8 mouse cellular contexts compared by ENCODE assay signal in genomic region chr10:75744017-75744416, GRCm38 (mm10). TPM values are rescaled to one million over a fixed set of nuclear protein-coding genes. Genes with fewer than 3 reads are reported as not detected.
DNase-seq lines count a peak whose midpoint lies in the region; ATAC-seq and TF ChIP-seq lines count a peak whose summit lies in the region.

No protein-coding gene starts in this region.

- H3K27ac ChIP-seq in cerebellum, adult 2 months (ENCODE audit: insufficient read depth, low read length), result peak overlapping the region; percentile 77
- H3K27ac ChIP-seq in forebrain, postnatal 0 days (ENCODE audit: low read depth, low read length), result peak overlapping the region; percentile 69
- H3K27ac ChIP-seq in hindbrain, embryonic 12.5 days, result peak overlapping the region; percentile 30; the same call in 1 of the 2 replicates
- H3K27ac ChIP-seq in lung, postnatal 0 days (ENCODE audit: low read length), result no peak overlapping the region

- peaks cover 25% of the 10 kb centered on the region for H3K4me1 ChIP-seq in cerebellum, adult 2 months (ENCODE audit: control insufficient read depth, insufficient read depth, low read length)
- no peaks in the 10 kb centered on the region for H3K4me1 ChIP-seq in forebrain, postnatal 0 days (ENCODE audit: insufficient read depth)
- H3K4me1 ChIP-seq in hindbrain, embryonic 12.5 days, result no peaks in the 10 kb centered on the region
- no peaks in the 10 kb centered on the region for H3K4me1 ChIP-seq in lung, postnatal 0 days (ENCODE audit: insufficient read depth, low read depth, low read length)

- no peak for TF ChIP-seq POLR2A in cerebellum, adult 2 months (IDR thresholded peaks at IDR 0.05; ENCODE audit: borderline replicate concordance, insufficient read depth, low read length)

- no peaks in the 10 kb centered on the region for H3K9me3 ChIP-seq in forebrain, postnatal 0 days (ENCODE audit: low read length)
- no peaks in the 10 kb centered on the region for H3K9me3 ChIP-seq in hindbrain, embryonic 12.5 days (replicated peaks)
- no peaks in the 10 kb centered on the region for H3K9me3 ChIP-seq in lung, postnatal 0 days (ENCODE audit: low read length)

- H3K36me3 ChIP-seq in forebrain, postnatal 0 days (ENCODE audit: insufficient read depth), result peaks cover 77% of the 10 kb centered on the region
- H3K36me3 ChIP-seq in hindbrain, embryonic 12.5 days, result peaks cover 85% of the 10 kb centered on the region
- peaks cover 41% of the 10 kb centered on the region for H3K36me3 ChIP-seq in lung, postnatal 0 days (ENCODE audit: insufficient read depth, low read length)

- H3K4me2 ChIP-seq in forebrain, postnatal 0 days (ENCODE audit: low read depth), result no peak overlapping the region
- H3K4me2 ChIP-seq in hindbrain, embryonic 12.5 days (replicated peaks), result no peak overlapping the region
- no peak overlapping the region for H3K4me2 ChIP-seq in lung, postnatal 0 days (replicated peaks; ENCODE audit: low read depth, low read length)

- peak; percentile 94 for TF ChIP-seq CTCF in cerebellum, adult 2 months (IDR thresholded peaks at IDR 0.05; ENCODE audit: borderline replicate concordance, insufficient read depth, low read depth, low read length)
- TF ChIP-seq CTCF in forebrain, postnatal 0 days (IDR thresholded peaks at IDR 0.05; ENCODE audit: low read depth), result peak; percentile 97
- TF ChIP-seq CTCF in lung, postnatal 0 days (IDR thresholded peaks at IDR 0.05), result peak; percentile 96

- no peak for TF ChIP-seq EP300 in lung, postnatal 0 days (IDR thresholded peaks at IDR 0.05)

- H3K9ac ChIP-seq in forebrain, postnatal 0 days, result no peak overlapping the region
- no peak overlapping the region for H3K9ac ChIP-seq in hindbrain, embryonic 12.5 days
- H3K9ac ChIP-seq in lung, postnatal 0 days (replicated peaks; ENCODE audit: low read depth), result no peak overlapping the region

- no peaks in the 10 kb centered on the region for H3K27me3 ChIP-seq in cerebellum, adult 2 months (ENCODE audit: control insufficient read depth, insufficient read depth, low read length)
- no peaks in the 10 kb centered on the region for H3K27me3 ChIP-seq in forebrain, postnatal 0 days (ENCODE audit: insufficient read depth, low read length)
- no peaks in the 10 kb centered on the region for H3K27me3 ChIP-seq in hindbrain, embryonic 12.5 days
- H3K27me3 ChIP-seq in lung, postnatal 0 days (replicated peaks; ENCODE audit: insufficient read depth, low read length), result no peaks in the 10 kb centered on the region

- ATAC-seq in forebrain, postnatal 0 days, result peak; percentile 97
- peak; percentile 83 for ATAC-seq in hindbrain, embryonic 12.5 days (ENCODE audit: low FRiP score)
- ATAC-seq in lung, postnatal 0 days, result peak; percentile 86

- DNase-seq in Muller cell, postnatal 12 days (ENCODE audit: inconsistent ontology term), result peak; percentile 43
- peak; percentile 81 to 85 for DNase-seq in cerebellum, adult 2 months
- DNase-seq in forebrain, postnatal 0 days, result peak; percentile 93
- DNase-seq in layer of hippocampus, adult 9-11 months, result peak; percentile 82
- DNase-seq in lung, postnatal 0 days (ENCODE audit: low spot score), result peak; percentile 88
- DNase-seq in ovary, postnatal 36 days (ENCODE audit: low spot score), result peak; percentile 73
- peak; percentile 57 to 85 for DNase-seq in thymus, postnatal 10 days (ENCODE audit: low spot score in 2 of 2)

- H3K4me3 ChIP-seq in cerebellum, adult 2 months (replicated peaks; ENCODE audit: insufficient read depth, low read depth, low read length), result no peak overlapping the region
- H3K4me3 ChIP-seq in forebrain, postnatal 0 days (ENCODE audit: low read depth, low read length), result no peak overlapping the region
- H3K4me3 ChIP-seq in hindbrain, embryonic 12.5 days, result no peak overlapping the region
- no peak overlapping the region for H3K4me3 ChIP-seq in lung, postnatal 0 days (ENCODE audit: low read depth, low read length)

- WGBS in cerebellum, adult 2 months, result 41% methylated on average over 3 of the region's 3 CpGs
- 40% methylated on average over 3 of the region's 3 CpGs for WGBS in forebrain, postnatal 0 days
- WGBS in hindbrain, embryonic 12.5 days, result 49% methylated on average over 3 of the region's 3 CpGs
- 46% methylated on average over 3 of the region's 3 CpGs for WGBS in lung, postnatal 0 days

RNA-seq across cellular contexts. Expression of gene Cabin1, which starts 20.1 kb away (rescaled TPM):
- 48.6 and 62.2 TPM in 2 replicates for polyA plus RNA-seq in cerebellum, adult 2 months (2012; rRNA removed)
- 67.0 and 85.5 TPM in 2 replicates for total RNA-seq in forebrain, postnatal 0 days (2014; rRNA removed)
- polyA plus RNA-seq in forebrain, postnatal 0 days (2015; fragmentation: Nextera tagmentation; extraction: Ambion mirVana), result 19.8 and 28.0 TPM in 2 replicates
- polyA plus RNA-seq in hindbrain, embryonic 12.5 days (2016; fragmentation: Nextera tagmentation; extraction: Ambion mirVana), result 44.1 and 48.7 TPM in 2 replicates
- polyA plus RNA-seq in lung, postnatal 0 days (2015; fragmentation: Nextera tagmentation; extraction: Ambion mirVana), result 33.1 and 34.5 TPM in 2 replicates

RNA-seq across cellular contexts. Expression of gene Ddt, which starts 29.2 kb away (rescaled TPM):
- polyA plus RNA-seq in cerebellum, adult 2 months (2012; rRNA removed), result 146 and 151 TPM in 2 replicates
- 33.3 and 39.7 TPM in 2 replicates for total RNA-seq in forebrain, postnatal 0 days (2014; rRNA removed)
- 78.2 and 79.4 TPM in 2 replicates for polyA plus RNA-seq in forebrain, postnatal 0 days (2015; fragmentation: Nextera tagmentation; extraction: Ambion mirVana)
- 86.4 and 90.4 TPM in 2 replicates for polyA plus RNA-seq in hindbrain, embryonic 12.5 days (2016; fragmentation: Nextera tagmentation; extraction: Ambion mirVana)
- 70.6 and 81.5 TPM in 2 replicates for polyA plus RNA-seq in lung, postnatal 0 days (2015; fragmentation: Nextera tagmentation; extraction: Ambion mirVana)

RNA-seq across cellular contexts. Expression of gene Gm20441, which starts 36.7 kb away (rescaled TPM):
- polyA plus RNA-seq in cerebellum, adult 2 months (2012; rRNA removed), result not detected in 2 replicates
- total RNA-seq in forebrain, postnatal 0 days (2014; rRNA removed), result not detected in 2 replicates
- polyA plus RNA-seq in forebrain, postnatal 0 days (2015; fragmentation: Nextera tagmentation; extraction: Ambion mirVana), result not detected in 2 replicates
- not detected in 2 replicates for polyA plus RNA-seq in hindbrain, embryonic 12.5 days (2016; fragmentation: Nextera tagmentation; extraction: Ambion mirVana)
- polyA plus RNA-seq in lung, postnatal 0 days (2015; fragmentation: Nextera tagmentation; extraction: Ambion mirVana), result not detected in 2 replicates

RNA-seq across cellular contexts. Expression of gene Gstt3, which starts 37.2 kb away (rescaled TPM):
- polyA plus RNA-seq in cerebellum, adult 2 months (2012; rRNA removed), result 8.5 and 8.7 TPM in 2 replicates
- 1.7 and 2.3 TPM in 2 replicates for total RNA-seq in forebrain, postnatal 0 days (2014; rRNA removed)
- polyA plus RNA-seq in forebrain, postnatal 0 days (2015; fragmentation: Nextera tagmentation; extraction: Ambion mirVana), result 1.8 and 2.2 TPM in 2 replicates
- polyA plus RNA-seq in hindbrain, embryonic 12.5 days (2016; fragmentation: Nextera tagmentation; extraction: Ambion mirVana), result 5.0 and 5.1 TPM in 2 replicates
- 56.6 and 58.9 TPM in 2 replicates for polyA plus RNA-seq in lung, postnatal 0 days (2015; fragmentation: Nextera tagmentation; extraction: Ambion mirVana)

RNA-seq across cellular contexts. Expression of gene Gstt1, which starts 54.4 kb away (rescaled TPM):
- polyA plus RNA-seq in cerebellum, adult 2 months (2012; rRNA removed), result 37.6 and 40.1 TPM in 2 replicates
- 19.2 and 22.8 TPM in 2 replicates for total RNA-seq in forebrain, postnatal 0 days (2014; rRNA removed)
- 18.6 and 21.3 TPM in 2 replicates for polyA plus RNA-seq in forebrain, postnatal 0 days (2015; fragmentation: Nextera tagmentation; extraction: Ambion mirVana)
- polyA plus RNA-seq in hindbrain, embryonic 12.5 days (2016; fragmentation: Nextera tagmentation; extraction: Ambion mirVana), result 6.7 and 8.7 TPM in 2 replicates
- polyA plus RNA-seq in lung, postnatal 0 days (2015; fragmentation: Nextera tagmentation; extraction: Ambion mirVana), result 36.4 and 38.3 TPM in 2 replicates

Comparison
In these comparisons a context has a peak if more than half of its experiments do, and no peak if none do; other contexts are left out.
1. DNase-seq: peak in every context shown above with its lines; median percentile 93 in forebrain, postnatal 0 days; 88 in lung, postnatal 0 days; 83 in cerebellum, adult 2 months; 82 in layer of hippocampus, adult 9-11 months; 73 in ovary, postnatal 36 days; 71 in thymus, postnatal 10 days; 43 in Muller cell, postnatal 12 days.